Mouse (Mus musculus) left cerebral cortex, postnatal 14 days (tissue): ENCODE measurements at regions not wholly inside any gene's neighbourhood (a gene's known extent, or its start where the extent isn't known, plus 50 kb on each side); places are given as distances from the start of the nearest gene placed in this dataset.
"Not testable (repeated sequence)": the region's sequence is repeated elsewhere in the genome, so short reads cannot be mapped to it uniquely, and the experiment has no call there.

ENCODE experiments used
- DNase-seq, 2 experiments: peaks; one replicate each; pipeline ENCODE4 v3.0.0; 2021 to 2022; ENCODE audit warnings: low spot score in 2 of 2, mixed read lengths in 1 of 2
- intact Hi-C: fragments of 180-260 bp; cut with DNase I; formaldehyde crosslinking; loops from one replicate; pipeline ENCODE4 v1.15.1; 2025

- intact Hi-C loops: no loop called here
- DNase-seq: no peak
Observed at GRCm38 (mm10) chr1:73680829-73681228, 443.4 kb downstream of the Tns1 start.

- intact Hi-C loops: no loop called here
Observed at GRCm38 (mm10) chr1:73673851-73674235, 450.4 kb downstream of the Tns1 start.

GRCm38 (mm10) chr1:73673191-73673850 lies 450.9 kb downstream of the Tns1 start:
- intact Hi-C loops: no loop called here
- peak in 1 of 2 experiments; percentile 7 for DNase-seq

More at GRCm38 (mm10) chr1:73673851-73674235, 450.4 kb downstream of the Tns1 start:
- DNase-seq: no peak

GRCm38 (mm10) chr1:73672239-73672638 lies 452.0 kb downstream of the Tns1 start:
- intact Hi-C loops: no loop called here
- DNase-seq: no peak

DNA sequence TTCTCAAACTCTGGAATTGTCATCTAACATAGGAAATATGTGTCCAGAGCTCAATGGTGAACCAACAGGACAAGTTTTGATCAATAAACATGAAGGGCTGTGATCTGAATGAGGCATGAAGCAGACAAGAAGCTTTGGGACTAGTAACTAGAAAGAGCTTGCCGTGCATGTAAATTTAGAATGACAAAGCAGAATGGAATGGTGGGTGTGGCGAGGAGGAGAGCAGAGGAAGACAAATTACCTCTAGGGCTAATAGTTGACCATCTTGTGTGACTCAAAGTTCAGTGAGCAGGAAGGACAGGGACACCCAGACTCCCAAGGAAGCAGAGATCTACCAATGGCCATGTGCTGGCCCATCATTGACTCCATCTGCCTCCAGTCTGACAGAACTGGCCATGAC lies 455.6 kb downstream of the Tns1 start:
- no peak for DNase-seq
- intact Hi-C loops: no loop called here

DNA sequence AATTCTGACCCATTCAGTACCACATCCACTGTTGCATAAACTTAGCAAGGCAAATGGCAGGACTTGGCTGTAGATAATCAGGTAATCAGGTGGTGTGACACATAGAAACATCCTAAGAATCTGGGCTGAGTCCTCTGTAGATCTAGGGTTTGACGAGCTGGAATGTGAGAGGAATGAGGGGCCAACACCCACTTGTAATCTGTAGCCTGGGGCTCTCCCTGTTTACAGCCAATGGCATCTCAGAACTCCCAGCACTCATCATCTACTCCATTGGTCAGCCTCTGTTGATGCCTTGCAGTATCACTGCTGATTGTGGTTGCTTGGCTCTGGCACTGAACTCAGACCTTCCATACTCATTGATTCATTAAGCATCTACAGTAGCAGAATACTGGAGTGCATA lies 460.7 kb downstream of the Tns1 start:
- DNase-seq: no peak
- intact Hi-C loops: no loop called here

DNA sequence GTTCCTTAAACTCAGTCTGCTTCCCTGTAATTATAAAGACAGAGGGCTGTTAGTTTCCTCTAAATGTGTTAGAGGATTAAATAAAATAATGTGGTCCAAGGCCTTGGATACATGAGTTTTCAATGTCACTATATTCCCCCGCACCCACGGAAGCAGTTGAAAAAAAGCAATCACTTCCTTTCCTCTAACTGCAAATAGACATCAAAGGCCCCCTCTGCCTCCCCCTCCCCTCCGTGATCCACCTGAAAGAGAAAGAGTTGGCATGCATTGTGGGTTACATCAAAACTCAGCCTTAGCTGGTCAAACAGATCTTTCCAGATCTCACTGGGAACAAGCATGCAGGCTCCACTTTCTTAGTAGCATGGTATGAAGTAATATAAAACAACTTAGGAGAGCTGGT lies 479.2 kb downstream of the Tns1 start:
- intact Hi-C loops: no loop called here
- no peak for DNase-seq

DNA sequence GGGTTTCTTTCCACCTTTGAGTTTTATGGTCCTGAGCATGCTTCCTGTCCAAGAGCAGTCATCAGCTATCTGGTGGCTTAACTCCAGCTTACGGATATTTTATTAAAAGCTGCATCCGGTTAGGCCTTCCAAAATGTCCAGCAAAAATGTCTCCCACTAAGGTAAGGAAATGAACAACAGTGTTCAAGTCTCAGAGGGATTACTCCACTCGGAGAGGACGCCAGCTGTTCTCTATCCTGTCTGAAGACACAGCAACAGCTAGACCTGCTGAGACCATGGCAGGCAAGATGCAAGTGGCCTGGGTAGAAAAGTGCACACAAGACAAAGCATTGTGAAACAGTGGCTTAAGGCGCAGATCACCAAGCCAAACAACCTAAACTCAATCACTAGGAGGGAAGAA lies 479.9 kb downstream of the Tns1 start:
- intact Hi-C loops: no loop called here

DNA sequence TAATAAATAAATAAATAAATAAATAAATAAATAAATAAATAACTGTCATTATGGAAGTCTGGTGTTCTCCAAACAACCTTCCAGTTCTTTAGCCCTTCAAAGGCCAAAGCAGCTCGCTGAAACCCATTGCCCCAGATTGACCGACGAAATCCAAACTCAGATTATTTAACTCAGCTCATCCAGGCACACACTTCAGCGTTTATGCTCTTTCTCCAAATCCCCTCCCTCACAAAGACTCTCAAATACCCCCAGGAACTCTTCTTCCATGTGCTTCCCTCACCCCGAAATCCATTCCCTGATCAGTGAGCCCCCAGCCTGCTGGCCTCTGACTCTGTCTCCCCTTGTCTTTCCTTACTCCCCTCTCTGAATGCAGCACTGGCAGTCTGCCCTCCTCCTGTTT lies 480.8 kb downstream of the Tns1 start:
- intact Hi-C loops: no loop called here
- no peak for DNase-seq

More for the DNA sequence above, 479.9 kb downstream of the Tns1 start:
- DNase-seq: no peak

DNA sequence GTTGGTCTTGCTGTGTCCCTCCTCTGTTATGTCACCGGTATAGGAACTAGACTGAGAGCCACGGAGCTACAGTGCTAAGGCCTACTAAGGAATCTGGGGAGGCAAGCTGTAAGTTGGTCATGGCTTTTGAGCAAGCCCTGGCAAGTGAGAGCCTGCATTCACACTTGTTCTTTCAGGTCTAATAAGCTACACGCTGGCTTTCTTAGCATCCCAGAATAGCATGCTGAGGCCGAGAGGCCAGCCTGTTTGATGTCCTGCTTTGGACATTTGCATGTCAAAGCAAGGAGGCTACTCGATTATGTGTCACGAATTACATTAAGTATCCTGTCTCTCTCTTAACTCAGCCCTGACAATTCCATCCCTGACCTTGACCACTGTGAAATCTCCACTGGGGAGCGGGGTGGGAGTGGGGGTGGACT lies 481.5 kb downstream of the Tns1 start:
- no peak for DNase-seq
- intact Hi-C loops: no loop called here

GRCm38 (mm10) chr1:73641456-73641855 lies 482.8 kb downstream of the Tns1 start:
- intact Hi-C loops: no loop called here
- DNase-seq: no peak

GRCm38 (mm10) chr1:73640726-73641451 lies 483.4 kb downstream of the Tns1 start:
- no peak for DNase-seq
- intact Hi-C loops: no loop called here

- intact Hi-C loops: no loop called here
- DNase-seq: no peak
Observed at GRCm38 (mm10) chr1:73635709-73636108, 488.5 kb downstream of the Tns1 start.

- intact Hi-C loops: no loop called here
- no peak for DNase-seq
Observed at GRCm38 (mm10) chr1:73634871-73635270, 489.4 kb downstream of the Tns1 start.

GRCm38 (mm10) chr1:73633071-73633470 lies 491.2 kb downstream of the Tns1 start:
- intact Hi-C loops: no loop called here
- no peak for DNase-seq

DNA sequence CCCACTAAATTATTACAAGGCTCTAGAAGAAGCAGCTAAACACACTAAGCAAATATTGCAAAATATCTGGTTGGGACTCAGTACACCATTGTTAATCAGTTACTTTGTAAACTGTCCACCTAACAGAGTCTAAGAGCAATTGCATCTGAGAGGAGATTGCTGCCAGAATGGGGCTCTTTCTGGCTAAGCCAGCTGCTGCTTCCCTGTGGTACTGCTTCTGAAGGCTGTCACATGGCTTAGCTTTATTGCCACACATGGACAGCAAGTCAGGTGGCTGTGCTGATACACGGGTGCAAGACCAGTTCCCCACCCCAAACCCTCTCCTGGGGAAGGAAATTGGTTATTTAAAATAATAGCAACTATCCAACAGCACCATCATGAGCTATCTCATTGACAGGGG lies 493.9 kb downstream of the Tns1 start:
- no peak for DNase-seq
- intact Hi-C loops: no loop called here

GRCm38 (mm10) chr1:73625365-73625764 lies 498.9 kb downstream of the Tns1 start:
- no peak for DNase-seq
- intact Hi-C loops: no loop called here

DNA sequence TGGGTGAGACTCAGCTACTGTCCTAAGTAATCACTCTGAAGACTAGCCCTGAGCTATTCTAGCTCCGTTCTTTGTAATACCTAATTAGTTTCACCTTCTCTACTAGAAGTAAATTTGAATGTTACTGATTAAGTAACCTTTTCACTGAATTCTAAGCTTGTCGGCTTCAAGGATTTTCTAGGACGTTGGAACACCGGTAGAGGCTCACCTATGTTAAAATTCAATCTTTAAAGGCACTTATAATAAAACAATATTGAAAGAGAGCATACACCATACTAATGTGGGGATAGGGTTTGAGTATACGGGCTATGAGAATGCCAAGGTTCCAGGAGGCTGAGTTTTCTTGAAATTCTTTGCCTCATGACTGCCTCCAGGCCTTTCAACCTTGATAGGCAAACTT lies 503.1 kb downstream of the Tns1 start:
- intact Hi-C loops, DNase-seq: not testable (repeated sequence)

GRCm38 (mm10) chr1:73618551-73619170 lies 505.6 kb downstream of the Tns1 start:
- peak; percentile 35 to 58 for DNase-seq
- intact Hi-C loops: loop anchor here (1.0 to 5.0 kb wide), 2 partner anchors 209 to 741 kb away; no protein-coding TSS in a partner anchor

GRCm38 (mm10) chr1:73593653-73594385 lies 530.4 kb downstream of the Tns1 start:
- DNase-seq: no peak
- intact Hi-C loops: no loop called here
